Mouse (Mus musculus) retina, postnatal 7 days (tissue): Measurements from ENCODE around the gene Rab8b.
"Not testable (repeated sequence)": the region's sequence is repeated elsewhere in the genome, so short reads cannot be mapped to it uniquely, and the experiment has no call there.

Source experiments
- DNase-seq: peaks from one replicate; pipeline ENCODE4 v3.0.0-alpha.2; 2012; ENCODE audit warnings: low read depth, low spot score

The Rab8b gene

DNA sequence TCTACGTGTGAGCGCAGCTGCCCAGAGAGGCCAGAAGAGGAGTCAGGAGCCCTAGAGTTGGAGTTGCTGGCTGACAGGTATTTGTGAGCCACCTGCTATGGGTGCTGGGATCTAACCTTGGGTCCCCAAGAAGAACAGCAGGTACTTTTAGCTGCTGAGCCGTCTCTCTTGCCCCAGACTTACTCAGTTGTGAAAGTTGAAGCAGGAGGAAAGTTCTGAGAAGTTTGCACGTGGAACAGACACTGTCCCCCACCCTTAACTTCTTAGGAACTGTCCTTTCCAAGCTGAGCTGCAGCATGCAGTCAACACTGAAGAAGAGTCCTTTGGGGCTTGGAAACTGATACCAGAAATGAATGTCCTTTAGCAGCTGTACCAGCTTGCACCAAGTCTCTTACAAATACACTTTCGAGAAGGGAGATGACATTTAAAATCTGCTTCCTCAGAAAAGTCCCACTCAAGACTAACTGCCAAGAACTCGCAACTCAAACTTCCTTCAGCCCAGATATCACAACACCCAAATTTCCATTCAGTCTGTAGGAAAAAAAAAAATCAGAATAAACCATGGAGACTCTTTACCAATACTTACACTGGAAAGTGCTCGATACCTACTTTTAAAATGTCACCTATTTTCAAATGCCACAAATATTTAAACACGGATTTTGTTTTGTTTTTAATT, 2.1 kb downstream of the Rab8b start:
- DNase-seq: no peak

DNA sequence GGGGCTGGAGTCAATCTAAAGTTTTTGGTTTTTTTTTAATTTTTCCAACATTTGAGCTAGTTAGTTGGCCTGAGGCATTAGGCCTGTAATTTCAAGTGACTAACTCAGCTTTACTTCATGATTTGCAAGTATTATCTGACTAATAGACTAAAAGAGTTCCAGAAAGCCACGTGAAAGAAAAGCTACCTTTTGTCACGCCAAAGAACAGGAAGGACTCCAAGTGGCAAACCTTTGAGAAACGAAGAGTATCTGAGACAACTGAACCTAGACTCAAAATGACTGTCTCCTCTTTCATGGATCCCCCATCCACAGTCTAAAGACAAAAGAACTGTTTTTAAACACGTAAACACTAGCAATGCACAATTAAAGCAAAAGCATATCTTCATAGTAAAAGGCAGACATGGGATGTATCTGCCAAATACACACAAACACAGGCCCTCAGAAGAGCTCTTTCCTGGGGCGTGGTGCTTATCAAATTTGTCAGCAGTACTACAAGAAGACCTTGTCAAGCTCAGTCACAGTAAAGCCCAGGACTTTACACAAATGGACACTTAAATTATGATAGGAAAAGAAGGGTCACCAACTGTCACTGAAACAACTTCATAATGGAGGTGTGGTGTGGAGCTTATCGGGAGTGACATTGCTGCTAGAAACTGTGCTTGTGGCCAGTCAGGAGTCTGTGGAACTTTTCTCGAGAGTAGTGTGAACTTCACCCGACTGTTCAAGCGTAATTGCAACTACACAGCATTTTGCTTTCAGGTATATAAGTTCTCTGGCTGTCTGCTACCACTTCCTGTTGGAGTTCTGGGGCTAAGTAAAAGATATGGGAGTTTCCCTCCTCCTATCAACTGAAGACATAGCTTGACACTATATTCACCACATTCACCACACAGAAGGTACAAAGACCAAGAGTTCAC, 3.4 kb downstream of the Rab8b start:
- no peak for DNase-seq

- no peak for DNase-seq
Measured at GRCm38 (mm10) chr9:66915401-66915800, 4.1 kb downstream of the Rab8b start.

DNA sequence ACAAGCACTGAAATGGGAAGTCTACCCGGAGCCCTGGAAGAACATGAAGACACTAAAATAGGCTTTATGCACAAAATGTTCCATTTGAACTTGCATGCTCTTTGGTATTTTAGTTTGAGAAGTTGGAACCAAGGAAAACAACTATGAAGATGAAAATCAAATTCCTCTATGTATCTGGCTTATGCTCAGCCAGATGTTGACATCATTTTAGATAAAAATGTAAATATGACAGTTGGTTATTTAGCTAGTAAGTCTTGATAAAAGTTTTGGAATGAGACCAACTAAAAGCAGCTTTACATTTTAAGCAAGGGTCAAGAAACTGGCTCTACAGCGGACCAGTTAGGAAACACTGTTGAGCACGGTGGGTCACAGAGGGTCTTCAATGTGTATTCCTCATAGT, 4.9 kb downstream of the Rab8b start:
- DNase-seq: no peak

DNA sequence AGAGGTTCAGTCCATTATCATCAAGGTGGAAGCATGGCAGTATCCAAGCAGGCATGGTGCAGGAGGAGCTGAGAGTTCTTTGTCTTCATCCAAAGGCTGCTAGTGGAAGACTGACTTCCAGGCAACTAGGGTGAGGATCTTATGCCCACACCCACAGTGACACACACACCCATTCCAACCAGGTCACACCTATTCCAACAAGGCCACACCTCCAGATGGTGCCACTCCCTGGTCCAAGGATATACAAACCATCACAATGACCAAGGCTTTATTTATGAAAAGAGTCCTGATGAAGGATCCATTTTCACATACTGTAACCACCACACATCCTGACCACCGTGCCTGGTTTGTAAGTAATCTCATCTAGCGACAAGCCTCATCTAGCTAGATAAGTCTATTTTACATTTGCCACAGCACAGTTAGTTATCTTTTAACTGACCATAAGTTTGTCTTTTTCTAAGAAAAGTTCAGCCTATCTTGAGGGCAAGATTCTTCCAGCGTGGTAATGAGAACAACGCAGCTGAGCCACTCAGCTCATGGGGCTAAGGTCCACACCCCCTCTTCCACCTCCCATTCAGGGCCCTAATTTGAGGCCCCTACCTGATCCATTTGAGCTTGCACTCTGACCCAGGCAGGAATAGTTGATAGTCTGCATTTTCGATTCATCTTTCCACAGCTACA, 6.1 kb downstream of the Rab8b start:
- not testable (repeated sequence) for DNase-seq

GRCm38 (mm10) chr9:66912304-66912703, 7.2 kb downstream of the Rab8b start:
- no peak for DNase-seq

GRCm38 (mm10) chr9:66910677-66911076, 8.8 kb downstream of the Rab8b start:
- no peak for DNase-seq

GRCm38 (mm10) chr9:66909922-66910321, 9.6 kb downstream of the Rab8b start:
- no peak for DNase-seq

- no peak for DNase-seq
Measured at GRCm38 (mm10) chr9:66907746-66908397, 11.6 kb downstream of the Rab8b start.

- no peak for DNase-seq
Measured at GRCm38 (mm10) chr9:66907126-66907525, 12.4 kb downstream of the Rab8b start.

DNA sequence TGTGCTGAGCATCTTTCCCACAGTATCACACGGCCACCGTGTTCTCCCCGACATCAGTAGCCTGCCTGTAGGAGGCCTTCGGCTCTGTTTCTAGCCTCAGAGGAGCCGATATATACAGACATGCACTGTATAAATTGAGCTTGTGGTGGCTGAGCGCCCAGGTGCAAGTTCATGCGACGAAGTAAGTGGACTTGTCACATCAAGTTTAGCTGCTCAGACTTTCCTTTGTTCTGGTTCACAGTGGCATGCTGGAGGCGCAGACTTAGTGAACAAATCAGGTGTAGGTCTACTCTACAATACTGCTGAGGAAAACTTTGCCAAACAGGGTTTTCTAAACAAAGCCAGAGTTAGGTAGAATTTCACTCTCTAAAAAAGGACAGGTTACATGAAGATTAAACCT, 13.5 kb downstream of the Rab8b start:
- no peak for DNase-seq

DNA sequence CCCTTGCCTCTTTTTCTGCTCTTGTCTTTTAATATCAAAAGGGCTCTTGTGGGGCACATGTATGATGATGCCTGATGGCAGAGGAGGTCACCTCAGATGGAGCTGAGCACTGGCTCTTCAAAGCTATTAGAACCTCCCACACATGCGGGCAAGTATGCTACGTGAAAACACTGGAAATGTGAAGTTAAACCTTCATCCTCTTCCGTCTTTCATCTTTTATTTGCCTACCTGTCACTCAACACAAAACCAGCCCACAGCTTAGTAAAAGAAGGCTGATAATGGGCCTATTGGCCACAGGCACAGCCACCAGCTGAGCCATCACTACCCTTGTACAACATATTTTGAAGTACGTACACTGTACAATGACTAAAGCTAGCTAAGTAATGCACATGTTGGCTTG, 20.0 kb downstream of the Rab8b start:
- DNase-seq: no peak

GRCm38 (mm10) chr9:66899072-66899471, 20.4 kb downstream of the Rab8b start:
- no peak for DNase-seq

DNA sequence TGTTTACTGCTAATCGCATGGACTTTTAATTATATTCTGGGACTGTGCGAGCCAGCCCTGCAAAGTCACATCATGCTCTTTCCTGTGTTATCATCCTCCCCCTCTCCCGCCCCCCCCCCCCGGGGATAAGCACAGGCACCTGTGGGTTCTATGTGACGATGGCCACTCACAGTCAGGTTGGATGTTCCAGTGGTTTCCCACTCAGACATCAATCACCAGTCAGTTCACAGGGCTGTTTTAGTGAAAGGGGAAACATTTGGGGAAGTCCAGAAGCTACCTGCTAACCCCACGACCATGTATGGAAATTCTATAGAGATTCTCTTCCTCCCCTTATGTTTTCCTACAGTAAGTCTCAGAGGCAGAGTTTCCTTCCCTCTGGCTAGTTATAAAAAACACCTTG, 21.6 kb downstream of the Rab8b start:
- DNase-seq: no peak

- no peak for DNase-seq
Measured at GRCm38 (mm10) chr9:66896951-66897350, 22.5 kb downstream of the Rab8b start.

GRCm38 (mm10) chr9:66895995-66896394, 23.5 kb downstream of the Rab8b start:
- no peak for DNase-seq

GRCm38 (mm10) chr9:66895035-66895779, 24.3 kb downstream of the Rab8b start:
- no peak for DNase-seq

GRCm38 (mm10) chr9:66894421-66894820, 25.1 kb downstream of the Rab8b start:
- no peak for DNase-seq

DNA sequence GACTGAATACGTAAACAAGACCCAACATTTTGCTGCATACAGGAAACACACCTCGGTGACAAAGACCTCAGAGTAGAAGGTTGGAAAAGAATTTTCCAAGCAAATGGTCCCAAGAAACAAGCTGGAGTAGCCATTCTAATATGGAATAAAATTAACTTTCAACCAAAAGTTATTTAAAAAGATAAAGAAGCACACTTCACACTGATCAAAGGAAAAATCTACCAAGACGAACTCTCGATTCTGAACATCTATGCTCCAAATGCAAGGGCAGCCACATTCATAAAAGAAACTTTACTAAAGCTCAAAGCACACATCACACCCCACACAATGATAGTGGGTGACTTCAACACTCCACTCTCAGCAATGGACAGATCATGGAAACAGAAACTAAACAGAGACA, 27.0 kb downstream of the Rab8b start:
- DNase-seq: not testable (repeated sequence)

- no peak for DNase-seq
Measured at GRCm38 (mm10) chr9:66887960-66888610, 31.4 kb downstream of the Rab8b start.
